Mouse (Mus musculus) forebrain, embryonic 14.5 days (tissue): ENCODE data around the gene Pex7. TPM values are rescaled to one million over a fixed set of nuclear protein-coding genes. Genes with fewer than 3 reads are reported as not detected.
A peak's percentile ranks its signal among the peaks of the same experiment; 100 is the strongest.

Source experiments
- ATAC-seq: fragments of 200-750 bp; cut with Nextera tagmentation; 2 replicates; pipeline ENCODE4 v1.8.0; 2017; ENCODE audit warnings: mild to moderate bottlenecking, moderate library complexity
- DNase-seq: peaks from one replicate; pipeline ENCODE4 v3.0.0-alpha.2; 2015; ENCODE audit warnings: low spot score
- H3K27ac ChIP-seq: fragments of 300-500 bp; sonication (generic); 2 replicates; pipeline ENCODE4 v1.5.1; 2014; ENCODE audit warnings: low read depth, mild to moderate bottlenecking, control low read depth, low read length, moderate library complexity
- H3K27me3 ChIP-seq: fragments of 300-500 bp; sonication (generic); replicated peaks from 2 replicates; pipeline ENCODE4 v1.6.1; 2014; ENCODE audit warnings: low read length, control low read depth, mixed read lengths; ENCODE audit not compliant: control insufficient read depth, insufficient read depth
- H3K36me3 ChIP-seq: fragments of 300-500 bp; sonication (generic); 2 replicates; pipeline ENCODE4 v1.6.1; 2014; ENCODE audit warnings: low read length, control low read depth; ENCODE audit not compliant: control insufficient read depth, insufficient read depth
- H3K4me1 ChIP-seq: fragments of 300-500 bp; sonication (generic); 2 replicates; pipeline ENCODE4 v1.6.1; 2014; ENCODE audit warnings: antibody characterized with exemption, low read length, control low read depth; ENCODE audit not compliant: control insufficient read depth, insufficient read depth
- H3K4me2 ChIP-seq: fragments of 300-500 bp; sonication (generic); 2 replicates; pipeline ENCODE4 v1.6.1; 2014; ENCODE audit warnings: mild to moderate bottlenecking, control low read depth, low read length
- H3K4me3 ChIP-seq: fragments of 300-500 bp; sonication (generic); 2 replicates; pipeline ENCODE4 v1.5.1; 2014; ENCODE audit warnings: low read depth, low read length, control low read depth
- H3K9ac ChIP-seq: fragments of 300-500 bp; sonication (generic); 2 replicates; pipeline ENCODE4 v1.6.1; 2014; ENCODE audit warnings: mild to moderate bottlenecking, low read length, control low read depth, moderate library complexity
- H3K9me3 ChIP-seq: fragments of 300-500 bp; sonication (generic); replicated peaks from 2 replicates; pipeline ENCODE4 v1.6.1; 2016; ENCODE audit warnings: low read length, control low read depth, mixed read lengths; ENCODE audit not compliant: control insufficient read depth
- WGBS: fragments of 180-500 bp; shearing (Covaris S2); extraction: QIAGEN DNeasy Blood & Tissue Kit; methylation state at CpG from one replicate; pipeline ENCODE4 v1.1.7; 2014; 5-methylcytosine and 5-hydroxymethylcytosine counted together
- polyA plus RNA-seq: library from polyadenylated mRNA; unstranded; fragments of >200 nt; fragmentation: Nextera tagmentation; extraction: Ambion mirVana; gene quantifications from 2 replicates; pipeline ENCODE4 v1.2.1, GENCODE M21; 2014

The Pex7 gene
- polyA plus RNA-seq, 1 experiment from 2014 or later, result 29.8 TPM

DNA sequence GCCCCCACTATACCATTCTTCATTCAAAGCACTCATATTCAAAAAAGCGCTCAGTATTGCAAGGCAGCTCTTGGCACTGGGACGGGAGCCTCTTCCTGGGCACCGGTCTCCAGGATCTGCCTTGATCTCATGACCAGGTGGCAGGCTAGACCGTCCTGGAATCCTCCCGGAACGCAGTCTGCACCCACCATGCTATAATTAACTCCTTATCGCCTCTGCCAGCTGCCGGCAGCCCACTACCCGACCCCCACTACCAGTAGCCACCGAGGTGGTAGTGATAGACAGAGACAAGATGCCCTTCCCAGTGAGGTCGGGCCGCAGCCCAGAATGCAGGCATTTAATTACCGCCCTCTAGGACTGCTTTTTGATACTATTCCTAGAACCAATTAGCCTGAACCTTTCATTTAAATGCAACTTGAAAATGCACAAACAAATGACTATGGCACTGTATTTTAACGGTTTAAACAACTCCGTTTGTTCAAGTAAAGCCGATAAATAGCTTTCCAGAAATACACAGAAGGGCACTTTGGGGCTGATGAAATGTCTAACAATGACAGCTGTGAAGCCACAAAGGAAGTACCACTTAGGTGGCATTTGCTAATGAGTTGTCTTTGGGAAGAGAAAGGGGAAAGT lies 88.7 kb downstream of the Pex7 start:
- Histone ChIP-seq H3K9ac (no peak overlapping the region), H3K27me3 (no peaks in the 10 kb centered on the region), H3K9me3 (no peaks in the 10 kb centered on the region), H3K4me1 (0 out of 2 replicates have a peak, but pooled peaks cover 5% of the 10 kb centered on the region), H3K4me2 (no peak overlapping the region), H3K27ac (no peak overlapping the region), H3K4me3 (no peak overlapping the region), H3K36me3 (no peaks in the 10 kb centered on the region)
- 26% methylated on average over 16 of the region's 16 CpGs for WGBS
- DNase-seq (peak; percentile 52), ATAC-seq (peak; percentile 55; the same call in 1 of the 2 replicates)

DNA sequence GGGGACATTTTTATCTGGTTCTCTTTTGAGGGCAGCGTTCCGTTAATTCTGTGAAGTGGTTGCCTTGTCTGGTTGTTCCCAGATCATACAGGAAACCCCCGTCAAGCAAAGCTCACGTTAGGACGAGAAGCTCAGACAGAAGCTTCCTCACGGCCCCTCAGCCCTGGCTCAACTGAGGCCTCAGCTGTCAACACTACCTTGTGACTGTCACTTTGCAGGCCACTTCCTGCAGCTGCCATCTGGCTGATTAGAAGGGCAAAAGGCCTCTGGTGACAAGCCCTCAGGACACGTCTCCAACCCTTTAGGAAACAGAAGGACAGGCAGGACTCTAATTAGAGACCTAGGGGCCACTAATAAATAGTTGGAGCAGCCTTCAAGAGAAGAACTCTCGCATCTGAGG lies 92.1 kb downstream of the Pex7 start:
- H3K4me1 ChIP-seq, result 0 out of 2 replicates have a peak, but pooled peaks cover 5% of the 10 kb centered on the region
- DNase-seq (no peak), ATAC-seq (no peak)
- no peak overlapping the region for H3K4me2 ChIP-seq
- H3K9me3 ChIP-seq, result no peaks in the 10 kb centered on the region
- WGBS, result 54% methylated on average over 8 of the region's 8 CpGs
- H3K27me3 ChIP-seq, result no peaks in the 10 kb centered on the region
- no peak overlapping the region for H3K27ac ChIP-seq
- no peaks in the 10 kb centered on the region for H3K36me3 ChIP-seq
- no peak overlapping the region for H3K9ac ChIP-seq
- no peak overlapping the region for H3K4me3 ChIP-seq

DNA sequence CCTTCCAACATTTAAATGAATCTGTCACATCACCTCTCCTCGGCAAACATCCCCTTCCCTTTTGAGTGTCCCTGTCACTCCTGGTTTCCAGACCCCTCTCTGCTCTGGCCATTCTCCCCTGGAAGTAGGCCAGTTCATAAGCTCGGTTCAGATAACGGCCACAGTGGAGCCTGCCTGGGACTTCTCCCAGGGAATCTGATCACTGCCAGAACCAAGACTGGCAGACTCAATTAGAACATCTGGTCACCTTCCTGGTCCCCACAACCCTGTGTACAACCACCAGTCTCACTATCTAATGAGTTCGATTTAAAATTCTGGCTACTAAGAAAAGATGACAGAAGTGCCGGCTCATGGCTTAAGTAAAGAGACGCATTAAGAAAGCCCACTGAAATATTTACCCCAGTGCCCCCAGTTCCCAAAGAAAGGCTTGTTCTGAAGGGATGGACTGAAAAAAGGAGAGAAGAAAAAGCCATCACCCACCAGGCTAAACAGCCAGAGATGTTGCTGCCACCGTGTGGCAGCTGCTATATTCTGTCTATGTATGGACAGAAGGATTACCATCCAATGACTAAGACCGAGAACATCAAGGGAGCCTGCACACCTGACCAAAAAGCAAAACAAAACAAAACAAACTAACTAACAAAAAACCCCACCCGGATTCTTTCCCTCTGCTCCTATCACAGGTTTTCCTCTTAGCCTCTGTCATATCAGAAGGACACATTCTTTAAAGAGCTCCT lies 95.9 kb downstream of the Pex7 start:
- Histone ChIP-seq H3K4me3 (no peak overlapping the region), H3K9me3 (no peaks in the 10 kb centered on the region), H3K4me1 (no peaks in the 10 kb centered on the region), H3K36me3 (no peaks in the 10 kb centered on the region), H3K27ac (no peak overlapping the region), H3K4me2 (no peak overlapping the region), H3K27me3 (no peaks in the 10 kb centered on the region), H3K9ac (no peak overlapping the region)
- ATAC-seq (no peak; the same call in 1 of the 2 replicates), DNase-seq (peak; percentile 44)
- 52% methylated on average over 9 of the region's 9 CpGs for WGBS

DNA sequence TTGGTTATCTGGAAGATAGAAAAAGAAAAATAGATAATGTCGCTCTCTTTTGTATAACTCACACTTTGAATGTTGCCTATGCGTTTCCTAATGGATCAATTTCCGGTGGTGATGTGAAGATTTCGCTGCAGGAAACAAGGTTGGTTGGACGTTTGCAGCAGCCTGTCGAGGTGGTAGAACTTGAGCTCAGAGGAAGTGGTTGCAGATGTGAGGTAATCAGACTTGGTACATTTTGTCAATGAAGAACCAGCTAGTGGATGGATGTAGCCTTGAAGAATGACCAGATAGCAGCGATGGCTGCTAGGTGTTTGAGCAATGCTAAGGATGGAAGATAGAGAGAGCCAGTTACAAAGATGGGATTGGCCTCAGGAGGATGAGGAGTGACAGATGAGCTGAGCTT lies 102.7 kb downstream of the Pex7 start:
- H3K27ac ChIP-seq, result no peak overlapping the region
- no peak overlapping the region for H3K4me3 ChIP-seq
- no peaks in the 10 kb centered on the region for H3K9me3 ChIP-seq
- WGBS, result 89% methylated on average over 7 of the region's 7 CpGs
- no peak for DNase-seq
- H3K27me3 ChIP-seq, result no peaks in the 10 kb centered on the region
- H3K36me3 ChIP-seq, result no peaks in the 10 kb centered on the region
- no peak overlapping the region for H3K9ac ChIP-seq
- no peak for ATAC-seq
- H3K4me1 ChIP-seq, result no peaks in the 10 kb centered on the region
- H3K4me2 ChIP-seq, result no peak overlapping the region

Other genes with a start within 250 kb of the Pex7 start
- not detected in 2 replicates for gene Il20ra, start 195.1 kb downstream of the Pex7 start, polyA plus RNA-seq
- gene Slc35d3, start 56.2 kb downstream of the Pex7 start, polyA plus RNA-seq, result 0.63 and 0.65 TPM in 2 replicates
- gene Map3k5, start 26.8 kb upstream of the Pex7 start, polyA plus RNA-seq, result 0.72 and 0.95 TPM in 2 replicates
- gene Map7, start 240.8 kb upstream of the Pex7 start, polyA plus RNA-seq, result 2.7 and 3.3 TPM in 2 replicates